Mouse (Mus musculus): Measurements from ENCODE around the gene Nme2.
"Not testable (repeated sequence)": the region's sequence is repeated elsewhere in the genome, so short reads cannot be mapped to it uniquely, and the experiment has no call there.

Gene Nme2

GRCm38 (mm10) chr11:93967381-93967780 lies 11.3 kb upstream of the Nme2 start:
- no peak for DNase-seq (ENCODE audit: low spot score in 2 of 2)

GRCm38 (mm10) chr11:93965391-93965790 lies 9.3 kb upstream of the Nme2 start:
- DNase-seq (ENCODE audit: low spot score in 2 of 2) = no peak

- DNase-seq (ENCODE audit: low spot score in 2 of 2) = no peak
Observed at GRCm38 (mm10) chr11:93963013-93963412, 7.0 kb upstream of the Nme2 start.

- no peak for DNase-seq (ENCODE audit: low spot score in 2 of 2)
Observed at GRCm38 (mm10) chr11:93961482-93961881, 5.4 kb upstream of the Nme2 start.

- DNase-seq (ENCODE audit: low spot score in 2 of 2) = no peak
Observed at GRCm38 (mm10) chr11:93957746-93958145, 1.7 kb upstream of the Nme2 start.

- DNase-seq (ENCODE audit: low spot score in 2 of 2) = no peak
Observed at GRCm38 (mm10) chr11:93957031-93957555, 1.0 kb upstream of the Nme2 start.

- DNase-seq (ENCODE audit: low spot score in 2 of 2) = peak; percentile 71
Observed at GRCm38 (mm10) chr11:93955256-93956150, 556 bp downstream of the Nme2 start.

- no peak for DNase-seq (ENCODE audit: low spot score in 2 of 2)
Observed at GRCm38 (mm10) chr11:93954738-93955255, 1.3 kb downstream of the Nme2 start.

- no peak for DNase-seq (ENCODE audit: low spot score in 2 of 2)
Observed at GRCm38 (mm10) chr11:93952376-93952775, 3.7 kb downstream of the Nme2 start.

GRCm38 (mm10) chr11:93950045-93950444 lies 6.0 kb downstream of the Nme2 start:
- no peak for DNase-seq (ENCODE audit: low spot score in 2 of 2)

GRCm38 (mm10) chr11:93948887-93949567 lies 7.0 kb downstream of the Nme2 start:
- no peak for DNase-seq (ENCODE audit: low spot score in 2 of 2)

GRCm38 (mm10) chr11:93944986-93945385 lies 11.1 kb downstream of the Nme2 start:
- no peak for DNase-seq (ENCODE audit: low spot score in 2 of 2)

GRCm38 (mm10) chr11:93940906-93941305 lies 15.2 kb downstream of the Nme2 start:
- DNase-seq (ENCODE audit: low spot score in 2 of 2) = no peak

- no peak for DNase-seq (ENCODE audit: low spot score in 2 of 2)
Observed at GRCm38 (mm10) chr11:93929106-93929505, 27.0 kb downstream of the Nme2 start.

- DNase-seq (ENCODE audit: low spot score in 2 of 2) = not testable (repeated sequence)
Observed at GRCm38 (mm10) chr11:93915019-93915418, 41.0 kb downstream of the Nme2 start.

GRCm38 (mm10) chr11:93911603-93912002 lies 44.5 kb downstream of the Nme2 start:
- no peak for DNase-seq (ENCODE audit: low spot score in 2 of 2)

- no peak for DNase-seq (ENCODE audit: low spot score in 2 of 2)
Observed at GRCm38 (mm10) chr11:93908829-93909228, 47.2 kb downstream of the Nme2 start.

GRCm38 (mm10) chr11:93907839-93908238 lies 48.2 kb downstream of the Nme2 start:
- no peak for DNase-seq (ENCODE audit: low spot score in 2 of 2)

- no peak for DNase-seq (ENCODE audit: low spot score in 2 of 2)
Observed at GRCm38 (mm10) chr11:93906834-93907233, 49.2 kb downstream of the Nme2 start.
